Mouse (Mus musculus): Measurements from ENCODE around the gene Sowaha. TPM values are rescaled to one million over a fixed set of nuclear protein-coding genes. Genes with fewer than 3 reads are reported as not detected.

The Sowaha gene
- polyA plus RNA-seq (2016; fragmentation: Nextera tagmentation; extraction: Ambion mirVana) = 0.13 and 0.51 TPM in 2 replicates

GRCm38 (mm10) chr11:53479783-53480301, at the start of gene Sowaha, which contains the start of gene Gm9945:
Sowaha (minus strand) TSS chr11:53480274.
Gm9945 (plus strand) TSS chr11:53480166.
- Histone ChIP-seq H3K27me3 (ENCODE audit: low read depth, poor library complexity, severe bottlenecking) (peaks cover 84% of the 10 kb centered on the region), H3K36me3 (no peaks in the 10 kb centered on the region), H3K4me3 (peak within 1 kb of the TSS; percentile 53), H3K27ac (peak within 1 kb of the TSS; percentile 27; the same call in 1 of the 2 replicates), H3K4me1 (peaks cover 23% of the 10 kb centered on the region), H3K9me3 (replicated peaks) (no peaks in the 10 kb centered on the region)
- DNase-seq (ENCODE audit: low spot score) = no peak
- WGBS = 4% methylated on average over 40 of the region's 40 CpGs

- H3K9me3 ChIP-seq (replicated peaks) = no peaks in the 10 kb centered on the region
- no peak overlapping the region for H3K4me3 ChIP-seq
- peaks cover 21% of the 10 kb centered on the region for H3K36me3 ChIP-seq
- no peak for DNase-seq (ENCODE audit: low spot score)
- no peak overlapping the region; the same call in 1 of the 2 replicates for H3K27ac ChIP-seq
- 73% methylated on average over 6 of the region's 6 CpGs for WGBS
- H3K4me1 ChIP-seq = peaks cover 43% of the 10 kb centered on the region
- no peaks in the 10 kb centered on the region for H3K27me3 ChIP-seq (ENCODE audit: low read depth, poor library complexity, severe bottlenecking)
Measured at GRCm38 (mm10) chr11:53529253-53529557, 49.1 kb upstream of the Sowaha start.

GRCm38 (mm10) chr11:53528397-53529252, 48.6 kb upstream of the Sowaha start:
- peaks cover 16% of the 10 kb centered on the region for H3K36me3 ChIP-seq
- 46% methylated on average over 9 of the region's 9 CpGs for WGBS
- H3K27me3 ChIP-seq (ENCODE audit: low read depth, poor library complexity, severe bottlenecking) = no peaks in the 10 kb centered on the region
- no peak for DNase-seq (ENCODE audit: low spot score)
- no peak overlapping the region for H3K27ac ChIP-seq
- H3K4me1 ChIP-seq = peaks cover 49% of the 10 kb centered on the region
- no peaks in the 10 kb centered on the region for H3K9me3 ChIP-seq (replicated peaks)
- H3K4me3 ChIP-seq = no peak overlapping the region

- no peaks in the 10 kb centered on the region for H3K36me3 ChIP-seq
- peaks cover 74% of the 10 kb centered on the region for H3K4me1 ChIP-seq
- WGBS = 42% methylated on average over 4 of the region's 4 CpGs
- no peak overlapping the region; the same call in 1 of the 2 replicates for H3K27ac ChIP-seq
- no peaks in the 10 kb centered on the region for H3K9me3 ChIP-seq (replicated peaks)
- H3K27me3 ChIP-seq (ENCODE audit: low read depth, poor library complexity, severe bottlenecking) = no peaks in the 10 kb centered on the region
- H3K4me3 ChIP-seq = no peak overlapping the region
- DNase-seq (ENCODE audit: low spot score) = no peak
Measured at GRCm38 (mm10) chr11:53525461-53525860, 45.4 kb upstream of the Sowaha start.

DNA sequence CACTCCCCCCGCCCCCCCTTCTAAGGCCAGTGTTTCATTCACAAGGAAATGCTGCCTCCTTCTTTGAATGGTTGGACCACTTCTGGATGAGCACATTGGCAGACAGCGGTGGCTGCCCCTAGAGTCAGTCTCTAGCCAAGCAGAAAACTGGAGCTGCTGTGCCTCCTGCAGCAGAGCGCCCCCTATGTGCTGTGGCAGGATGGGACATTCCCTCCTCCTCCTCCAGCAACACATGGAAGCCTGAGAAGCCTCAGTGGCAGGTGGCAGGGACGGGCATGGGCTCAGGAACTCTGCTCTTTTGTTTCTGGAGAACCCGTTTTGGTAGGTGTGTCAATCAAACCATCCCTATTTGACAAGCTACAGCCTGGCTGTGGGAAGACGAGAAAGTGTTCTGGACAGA, 44.8 kb upstream of the Sowaha start:
- peaks cover 79% of the 10 kb centered on the region for H3K4me1 ChIP-seq
- no peaks in the 10 kb centered on the region for H3K27me3 ChIP-seq (ENCODE audit: low read depth, poor library complexity, severe bottlenecking)
- WGBS = 82% methylated on average over 6 of the region's 6 CpGs
- no peak overlapping the region for H3K4me3 ChIP-seq
- DNase-seq (ENCODE audit: low spot score) = no peak
- no peaks in the 10 kb centered on the region for H3K36me3 ChIP-seq
- peak overlapping the region; percentile 70; the same call in 1 of the 2 replicates for H3K27ac ChIP-seq
- H3K9me3 ChIP-seq (replicated peaks) = no peaks in the 10 kb centered on the region

DNA sequence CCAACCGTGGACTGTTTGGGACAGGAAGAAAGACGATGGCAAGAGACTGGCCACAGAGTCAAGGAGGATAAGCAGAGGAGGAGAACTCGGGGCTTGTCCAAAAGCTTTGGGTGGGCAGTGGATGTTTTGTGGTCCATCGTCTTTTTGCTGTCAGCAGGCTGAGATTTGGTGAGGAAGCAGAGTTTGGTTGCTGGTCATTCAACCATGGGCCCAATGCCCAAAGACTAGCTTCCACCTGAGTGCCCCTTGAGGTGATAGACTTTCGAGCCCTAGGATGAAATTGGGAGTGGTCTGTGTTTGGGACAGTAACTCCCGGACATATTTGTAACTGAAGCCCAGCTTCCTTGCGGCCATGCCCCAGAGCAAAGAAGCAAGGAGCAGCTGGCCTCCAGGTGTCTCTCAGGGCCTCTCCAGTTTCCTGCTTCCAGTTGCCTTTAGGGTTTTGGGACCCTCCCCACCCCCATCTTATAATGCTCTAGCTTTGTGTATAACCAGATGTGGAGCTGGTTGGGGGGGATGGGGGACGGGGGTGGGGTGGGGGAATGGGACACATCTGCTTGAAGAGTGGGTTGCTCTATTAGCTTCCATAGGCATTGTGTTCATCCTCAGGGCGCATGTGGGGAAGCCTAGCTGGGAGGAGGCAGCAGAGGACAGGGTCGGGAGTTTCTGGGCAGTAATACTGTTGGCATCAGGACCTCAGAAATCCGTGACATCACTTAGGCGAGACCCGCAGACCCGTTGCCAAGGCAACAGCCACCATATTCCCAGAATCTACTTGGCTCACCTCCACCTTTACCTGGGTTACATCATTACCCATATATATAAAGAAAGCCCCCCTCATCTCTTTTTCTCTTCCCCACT, 43.7 kb upstream of the Sowaha start:
- peak; percentile 57 for DNase-seq (ENCODE audit: low spot score)
- Histone ChIP-seq H3K9me3 (replicated peaks) (no peaks in the 10 kb centered on the region), H3K4me3 (no peak overlapping the region), H3K4me1 (peaks cover 79% of the 10 kb centered on the region), H3K27ac (peak overlapping the region; percentile 70), H3K36me3 (no peaks in the 10 kb centered on the region), H3K27me3 (ENCODE audit: low read depth, poor library complexity, severe bottlenecking) (peaks cover 5% of the 10 kb centered on the region)
- 78% methylated on average over 14 of the region's 14 CpGs for WGBS

- Histone ChIP-seq H3K36me3 (no peaks in the 10 kb centered on the region), H3K27me3 (ENCODE audit: low read depth, poor library complexity, severe bottlenecking) (peaks cover 12% of the 10 kb centered on the region), H3K9me3 (replicated peaks) (no peaks in the 10 kb centered on the region), H3K4me3 (no peak overlapping the region), H3K27ac (peak overlapping the region; percentile 59; the same call in 1 of the 2 replicates), H3K4me1 (peaks cover 71% of the 10 kb centered on the region)
- no peak for DNase-seq (ENCODE audit: low spot score)
- 50% methylated on average over 9 of the region's 9 CpGs for WGBS
Measured at GRCm38 (mm10) chr11:53522930-53523329, 42.9 kb upstream of the Sowaha start.

- Histone ChIP-seq H3K27me3 (ENCODE audit: low read depth, poor library complexity, severe bottlenecking) (peaks cover 15% of the 10 kb centered on the region), H3K4me3 (no peak overlapping the region), H3K9me3 (replicated peaks) (no peaks in the 10 kb centered on the region), H3K27ac (no peak overlapping the region), H3K36me3 (no peaks in the 10 kb centered on the region), H3K4me1 (peaks cover 72% of the 10 kb centered on the region)
- WGBS = 95% methylated on average over 3 of the region's 3 CpGs
- no peak for DNase-seq (ENCODE audit: low spot score)
Measured at GRCm38 (mm10) chr11:53522362-53522761, 42.3 kb upstream of the Sowaha start.

- DNase-seq (ENCODE audit: low spot score) = no peak
- peaks cover 15% of the 10 kb centered on the region for H3K27me3 ChIP-seq (ENCODE audit: low read depth, poor library complexity, severe bottlenecking)
- H3K36me3 ChIP-seq = no peaks in the 10 kb centered on the region
- H3K4me3 ChIP-seq = no peak overlapping the region
- no peaks in the 10 kb centered on the region for H3K9me3 ChIP-seq (replicated peaks)
- H3K4me1 ChIP-seq = peaks cover 76% of the 10 kb centered on the region
- 84% methylated on average over 7 of the region's 7 CpGs for WGBS
- H3K27ac ChIP-seq = no peak overlapping the region
Measured at GRCm38 (mm10) chr11:53521821-53522131, 41.7 kb upstream of the Sowaha start.

- H3K4me1 ChIP-seq = peaks cover 78% of the 10 kb centered on the region
- H3K4me3 ChIP-seq = peak overlapping the region; percentile 95
- H3K9me3 ChIP-seq (replicated peaks) = no peaks in the 10 kb centered on the region
- no peak for DNase-seq (ENCODE audit: low spot score)
- H3K27me3 ChIP-seq (ENCODE audit: low read depth, poor library complexity, severe bottlenecking) = peaks cover 15% of the 10 kb centered on the region
- no peaks in the 10 kb centered on the region for H3K36me3 ChIP-seq
- 64% methylated on average over 16 of the region's 16 CpGs for WGBS
- no peak overlapping the region for H3K27ac ChIP-seq
Measured at GRCm38 (mm10) chr11:53521120-53521820, 41.2 kb upstream of the Sowaha start.

DNA sequence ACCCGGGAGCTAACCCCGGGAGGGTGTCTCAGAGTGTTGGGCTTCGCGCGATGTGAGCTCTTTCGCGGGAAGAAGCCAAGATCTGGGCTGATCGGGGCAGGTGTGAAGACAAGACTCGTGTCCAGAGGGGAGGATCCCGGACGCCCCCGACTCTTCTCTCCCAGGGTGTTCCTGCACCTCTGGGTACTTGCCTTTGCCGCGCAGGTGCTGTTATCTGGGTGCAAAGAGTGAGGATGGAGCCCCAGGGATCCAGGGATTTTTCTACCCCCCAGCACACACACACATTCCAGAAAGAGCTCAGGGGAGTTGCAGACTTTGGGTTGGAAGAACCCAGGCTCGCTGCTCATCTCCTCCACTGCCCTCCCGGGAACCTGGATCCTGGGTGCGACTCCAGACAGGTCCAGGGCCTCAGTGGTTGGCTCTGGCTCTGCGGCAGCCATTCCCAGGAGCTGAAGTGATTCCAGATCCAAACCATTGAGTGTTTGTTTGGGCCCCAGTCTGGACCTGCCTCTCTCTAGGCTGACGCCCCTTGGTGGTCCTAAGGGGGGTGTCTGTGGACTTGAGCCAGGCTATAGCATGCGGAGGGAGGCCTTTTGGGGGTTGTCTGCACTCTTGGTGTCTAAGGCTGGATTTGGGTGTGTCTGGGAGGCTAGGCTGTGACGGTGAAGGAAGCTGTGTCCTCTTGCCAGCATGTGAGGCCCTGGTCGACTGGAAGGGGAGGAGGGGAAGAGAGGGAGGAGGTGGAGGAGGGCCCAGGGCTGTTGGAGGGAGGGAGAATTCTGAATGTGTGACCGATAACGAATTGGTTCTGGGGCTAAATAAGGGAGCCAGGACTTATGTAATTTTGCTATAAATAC, 40.3 kb upstream of the Sowaha start:
- 4% methylated on average over 24 of the region's 24 CpGs for WGBS
- H3K27me3 ChIP-seq (ENCODE audit: low read depth, poor library complexity, severe bottlenecking) = peaks cover 15% of the 10 kb centered on the region
- H3K9me3 ChIP-seq (replicated peaks) = no peaks in the 10 kb centered on the region
- peaks cover 69% of the 10 kb centered on the region for H3K4me1 ChIP-seq
- DNase-seq (ENCODE audit: low spot score) = peak; percentile 51
- no peaks in the 10 kb centered on the region for H3K36me3 ChIP-seq
- H3K4me3 ChIP-seq = peak overlapping the region; percentile 95
- H3K27ac ChIP-seq = peak overlapping the region; percentile 92
